Mouse (Mus musculus): ENCODE results near the gene Vmn1r124. TPM values are rescaled to one million over a fixed set of nuclear protein-coding genes. Genes with fewer than 3 reads are reported as not detected.
"Not testable (repeated sequence)": the region's sequence is repeated elsewhere in the genome, so short reads cannot be mapped to it uniquely, and the experiment has no call there.

Gene Vmn1r124
- total RNA-seq (2014; fragmentation: Nextera tagmentation) (not detected in 2 replicates), total RNA-seq (2017) (not detected in 2 replicates)

- not testable (repeated sequence) for ATAC-seq (replicated peaks; ENCODE audit: poor library complexity, severe bottlenecking)
Observed at GRCm38 (mm10) chr7:21260517-21260916, at the start of gene Vmn1r124. Gene Vmn1r124, minus strand, starts transcription at chr7:21260617.

DNA sequence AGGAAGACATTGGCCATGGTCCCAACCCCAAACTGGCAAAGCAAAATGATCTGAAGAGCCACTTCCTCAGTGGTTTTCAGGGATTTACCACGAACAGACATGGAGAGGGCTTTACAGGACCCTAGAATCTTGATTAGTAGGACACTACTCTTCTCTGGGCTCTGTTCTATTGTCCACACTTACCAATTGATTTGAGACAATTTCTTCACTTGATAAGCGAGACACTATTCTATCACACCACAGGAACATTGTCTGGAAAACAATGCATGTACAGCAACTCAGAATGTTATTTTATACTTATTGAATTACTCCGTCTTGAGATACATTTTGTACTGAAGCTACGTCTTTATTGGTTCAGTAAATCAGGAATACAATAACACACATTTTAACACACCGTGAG, 41.0 kb upstream of the Vmn1r124 start, which contains the start of gene Vmn1r126:
TSS of gene Vmn1r126 (minus strand) at position 101 of the 400 bp plus-strand sequence.
- not testable (repeated sequence) for ATAC-seq (replicated peaks; ENCODE audit: poor library complexity, severe bottlenecking)

- ATAC-seq (replicated peaks; ENCODE audit: poor library complexity, severe bottlenecking), result not testable (repeated sequence)
Observed at GRCm38 (mm10) chr7:21271879-21272278, 11.5 kb upstream of the Vmn1r124 start, which contains the start of gene Vmn1r125. Gene Vmn1r125, plus strand, starts transcription at chr7:21272179.

Other genes with a start within 250 kb of the Vmn1r124 start
- gene Vmn1r119, start 248.2 kb downstream of the Vmn1r124 start, total RNA-seq (2014; fragmentation: Nextera tagmentation), result not detected in 2 replicates
- not detected in 2 replicates for gene Vmn1r119, start 248.2 kb downstream of the Vmn1r124 start, total RNA-seq (2017)
- gene Vmn1r120, start 206.8 kb downstream of the Vmn1r124 start, total RNA-seq (2014; fragmentation: Nextera tagmentation), result not detected in 2 replicates
- not detected in 2 replicates for gene Vmn1r120, start 206.8 kb downstream of the Vmn1r124 start, total RNA-seq (2017)
- not detected in 2 replicates for gene Vmn1r121, start 162.1 kb downstream of the Vmn1r124 start, total RNA-seq (2014; fragmentation: Nextera tagmentation)
- not detected in 2 replicates for gene Vmn1r121, start 162.1 kb downstream of the Vmn1r124 start, total RNA-seq (2017)
- gene Vmn1r122, start 126.5 kb downstream of the Vmn1r124 start, total RNA-seq (2014; fragmentation: Nextera tagmentation), result not detected in 2 replicates
- gene Vmn1r122, start 126.5 kb downstream of the Vmn1r124 start, total RNA-seq (2017), result not detected in 2 replicates
- gene Vmn1r123, start 98.4 kb downstream of the Vmn1r124 start, total RNA-seq (2014; fragmentation: Nextera tagmentation), result not detected in 2 replicates
- gene Vmn1r123, start 98.4 kb downstream of the Vmn1r124 start, total RNA-seq (2017), result not detected in 2 replicates
- not detected in 2 replicates for gene Gm5157, start 70.2 kb downstream of the Vmn1r124 start, total RNA-seq (2014; fragmentation: Nextera tagmentation)
- gene Gm5157, start 70.2 kb downstream of the Vmn1r124 start, total RNA-seq (2017), result not detected in 2 replicates
- not detected in 2 replicates for gene Vmn1r125, start 11.6 kb upstream of the Vmn1r124 start, total RNA-seq (2014; fragmentation: Nextera tagmentation)
- not detected in 2 replicates for gene Vmn1r125, start 11.6 kb upstream of the Vmn1r124 start, total RNA-seq (2017)
- gene Vmn1r126, start 40.9 kb upstream of the Vmn1r124 start, total RNA-seq (2014; fragmentation: Nextera tagmentation), result not detected in 2 replicates
- gene Vmn1r126, start 40.9 kb upstream of the Vmn1r124 start, total RNA-seq (2017), result not detected in 2 replicates
- not detected in 2 replicates for gene Vmn1r127, start 59.2 kb upstream of the Vmn1r124 start, total RNA-seq (2014; fragmentation: Nextera tagmentation)
- not detected in 2 replicates for gene Vmn1r127, start 59.2 kb upstream of the Vmn1r124 start, total RNA-seq (2017)
- not detected in 2 replicates for gene Vmn1r128, start 88.8 kb upstream of the Vmn1r124 start, total RNA-seq (2014; fragmentation: Nextera tagmentation)
- gene Vmn1r128, start 88.8 kb upstream of the Vmn1r124 start, total RNA-seq (2017), result not detected in 2 replicates
- not detected in 2 replicates for gene Vmn1r129, start 100.7 kb upstream of the Vmn1r124 start, total RNA-seq (2014; fragmentation: Nextera tagmentation)
- not detected in 2 replicates for gene Vmn1r129, start 100.7 kb upstream of the Vmn1r124 start, total RNA-seq (2017)
- not detected in 2 replicates for gene Gm6882, start 172.1 kb upstream of the Vmn1r124 start, total RNA-seq (2014; fragmentation: Nextera tagmentation)
- gene Gm6882, start 172.1 kb upstream of the Vmn1r124 start, total RNA-seq (2017), result not detected in 2 replicates

Data from granulocyte monocyte progenitor cell, adult 5-6 weeks (primary cell).